Mouse (Mus musculus) megakaryocyte progenitor cell, adult 5-6 weeks (primary cell): ENCODE measurements at regions not wholly inside any gene's neighbourhood (a gene's known extent, or its start where the extent isn't known, plus 50 kb on each side); places are given as distances from the start of the nearest gene placed in this dataset.

Experiments used
- ATAC-seq: replicated peaks from 2 replicates; pipeline ENCODE4 v1.8.0; 2016; ENCODE audit warnings: mild to moderate bottlenecking, moderate TSS enrichment, inconsistent platforms; ENCODE audit not compliant: poor library complexity

DNA sequence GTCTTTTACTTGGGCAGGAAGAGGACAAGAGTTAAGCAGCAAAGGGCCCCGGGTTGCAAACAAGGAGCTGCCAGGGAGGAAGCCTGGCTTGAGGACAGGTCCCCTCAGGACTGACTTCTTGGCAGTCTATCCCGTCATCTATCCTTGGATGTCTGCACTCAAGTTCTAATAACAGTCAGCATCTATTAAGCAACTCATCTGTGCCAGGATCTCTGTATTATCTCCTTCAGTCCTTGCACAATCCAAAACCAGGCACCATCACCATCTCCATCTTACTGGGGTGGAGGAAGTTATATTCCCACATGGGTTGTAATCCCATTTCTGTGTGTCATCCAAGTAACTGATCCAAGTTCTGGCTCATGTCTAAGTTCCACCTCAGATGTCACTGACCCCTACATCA is 87.1 kb upstream of the Lifr start:
- no peak for ATAC-seq

DNA sequence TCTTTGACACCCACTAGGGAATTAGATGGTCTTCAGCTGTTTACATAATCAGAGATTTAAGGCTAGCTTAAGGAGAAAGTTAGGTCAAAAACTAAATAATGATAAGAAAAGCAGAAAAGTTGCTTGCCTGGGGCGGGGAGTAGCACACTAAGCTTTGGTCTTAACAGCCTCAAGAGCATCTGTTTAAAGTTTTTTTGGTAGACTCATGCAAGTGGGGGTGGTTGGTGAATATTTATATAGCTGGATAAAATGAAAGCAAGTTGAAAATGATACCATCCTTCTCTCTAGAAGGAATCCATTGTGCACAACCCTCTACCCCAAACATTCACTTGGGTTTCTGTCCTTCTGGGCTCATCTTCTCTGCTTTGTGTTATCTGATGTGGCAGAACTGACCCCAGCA is 85.3 kb upstream of the Lifr start:
- no peak for ATAC-seq

DNA sequence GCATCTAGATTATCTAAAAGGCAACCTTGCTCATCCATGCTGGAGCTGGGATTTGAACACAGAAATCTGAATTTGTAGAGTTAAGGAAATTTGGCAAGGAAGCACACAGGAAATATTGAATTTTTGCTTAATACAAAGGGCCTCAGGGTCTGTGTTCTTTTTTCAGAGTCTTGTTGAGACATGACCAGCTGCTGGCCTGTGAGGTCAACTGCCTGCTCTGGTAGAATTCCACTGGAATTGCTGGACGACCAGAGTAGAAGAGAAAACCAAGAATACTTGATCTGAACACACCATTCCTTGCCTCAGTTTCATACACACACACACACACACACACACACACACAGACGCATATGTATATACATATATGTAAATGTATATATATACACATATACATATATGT is 84.1 kb upstream of the Lifr start:
- no peak for ATAC-seq

DNA sequence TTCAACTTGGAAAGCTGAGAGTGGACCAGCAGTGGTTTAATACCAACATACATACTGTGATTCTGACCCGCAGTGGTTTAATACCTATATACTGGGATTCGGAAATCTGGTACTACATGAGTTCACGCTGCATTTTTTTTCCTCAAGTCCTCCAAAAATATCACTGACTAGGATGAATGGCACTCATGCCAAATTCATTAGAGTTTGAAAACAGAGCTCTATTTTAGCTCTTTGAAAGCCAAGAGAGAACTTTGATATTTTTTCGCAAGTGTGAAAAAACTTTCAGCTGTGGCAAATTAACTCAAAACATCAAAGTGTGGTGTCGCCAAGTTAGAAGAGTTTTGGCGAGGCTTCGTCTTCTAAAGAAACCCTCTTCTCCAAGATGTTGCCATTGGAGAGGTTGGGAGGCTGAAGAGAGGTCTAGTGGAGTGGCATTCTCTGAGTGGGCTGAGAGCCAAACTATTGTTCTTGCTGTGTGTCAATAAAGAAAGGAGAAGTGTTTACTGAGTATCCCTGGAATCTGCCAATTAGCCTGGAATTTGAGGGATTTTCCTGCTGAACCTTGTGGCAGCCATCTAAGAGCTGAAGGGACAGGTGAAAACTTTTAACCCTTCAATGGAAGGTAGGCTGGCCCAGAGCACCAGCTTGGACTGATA is 81.6 kb upstream of the Lifr start:
- ATAC-seq = no peak

DNA sequence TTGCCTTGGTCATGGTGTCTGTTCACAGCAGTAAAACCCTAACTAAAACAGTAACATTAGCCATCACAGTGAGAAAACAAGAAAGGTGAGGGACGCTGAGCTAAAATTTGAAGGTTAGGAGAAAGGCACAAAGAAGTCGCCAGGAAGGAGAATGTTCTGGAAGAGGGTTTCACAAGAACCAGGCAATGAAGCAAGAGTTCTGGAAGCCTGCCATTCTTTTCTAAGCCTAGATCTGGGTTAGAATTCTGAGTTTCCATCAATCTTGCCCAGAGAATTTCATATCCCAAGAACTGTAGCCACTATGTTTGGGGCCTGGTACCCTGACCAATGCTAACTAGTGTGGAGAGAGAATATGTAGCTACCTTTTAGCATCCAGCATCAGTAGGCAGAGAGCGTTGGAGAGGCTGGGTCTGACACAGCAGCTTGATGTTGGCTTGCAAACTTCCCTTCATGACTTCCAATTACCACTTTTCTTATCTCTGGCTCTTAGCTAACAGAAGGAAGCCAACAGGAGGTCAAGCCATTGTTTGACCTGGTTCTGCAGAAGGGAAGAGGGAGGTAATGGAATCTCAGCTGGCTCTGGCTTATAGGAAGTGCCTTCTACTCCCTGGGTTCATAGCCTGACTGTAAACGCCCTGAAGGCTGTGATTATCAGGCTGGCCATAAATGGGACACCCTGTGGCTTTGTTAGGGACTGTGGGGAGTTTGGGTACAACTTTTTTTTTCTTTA is 79.3 kb upstream of the Lifr start:
- no peak for ATAC-seq

DNA sequence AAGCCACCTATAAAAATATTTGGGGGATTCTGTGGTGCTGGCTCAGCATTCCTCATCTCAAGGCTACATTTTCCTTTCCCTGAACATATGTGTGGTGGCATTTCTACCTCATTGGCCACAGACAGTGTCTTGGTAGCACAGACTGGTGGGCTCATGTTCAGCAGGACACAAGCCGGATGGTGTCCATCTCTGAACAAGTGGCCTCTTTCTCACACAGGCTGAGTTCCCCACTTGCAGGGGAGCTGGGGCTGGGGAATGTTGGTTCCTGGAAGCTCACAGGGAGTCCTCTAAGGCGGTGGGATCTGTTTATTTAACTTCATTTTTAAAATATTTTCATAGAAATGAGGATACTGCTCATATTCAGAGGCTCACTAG is 78.7 kb upstream of the Lifr start:
- no peak for ATAC-seq

DNA sequence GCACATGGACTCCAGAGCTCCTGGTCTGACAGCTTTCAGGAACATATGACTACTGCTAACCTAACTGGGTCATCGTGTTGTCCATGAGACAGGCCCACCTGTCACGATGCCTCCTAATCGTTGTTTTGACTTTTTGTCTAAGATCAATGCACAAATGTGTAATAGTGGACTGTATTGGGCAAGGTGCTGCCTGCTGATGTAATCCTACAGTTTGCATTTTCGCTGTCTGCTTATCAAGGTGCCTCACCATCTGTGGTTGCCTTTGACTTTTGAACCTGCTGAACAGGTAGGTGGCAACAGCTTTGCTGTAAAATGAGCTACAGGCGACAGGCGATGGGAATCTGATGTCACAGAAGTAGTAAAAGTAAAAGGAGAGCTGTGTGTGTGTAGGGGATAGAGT is 78.0 kb upstream of the Lifr start:
- no peak for ATAC-seq

DNA sequence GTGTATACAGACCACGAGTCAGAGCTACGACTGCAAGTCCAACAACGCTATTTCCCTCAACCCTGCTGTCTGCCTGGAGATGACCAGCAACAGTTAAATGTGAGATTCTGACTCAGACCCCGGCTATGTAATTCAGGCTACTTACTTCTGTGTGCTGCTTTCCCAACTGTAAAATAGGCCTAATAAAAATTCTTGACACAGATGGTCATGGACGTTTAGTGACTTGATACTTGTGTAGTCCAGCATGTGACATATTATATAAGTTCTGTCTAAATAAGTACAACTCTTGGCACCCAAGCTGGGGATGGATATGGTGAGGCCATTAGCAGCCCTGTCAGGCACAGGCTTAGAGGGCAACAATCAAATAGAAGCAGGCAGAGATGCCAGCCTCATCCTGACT is 77.4 kb upstream of the Lifr start:
- ATAC-seq = no peak

DNA sequence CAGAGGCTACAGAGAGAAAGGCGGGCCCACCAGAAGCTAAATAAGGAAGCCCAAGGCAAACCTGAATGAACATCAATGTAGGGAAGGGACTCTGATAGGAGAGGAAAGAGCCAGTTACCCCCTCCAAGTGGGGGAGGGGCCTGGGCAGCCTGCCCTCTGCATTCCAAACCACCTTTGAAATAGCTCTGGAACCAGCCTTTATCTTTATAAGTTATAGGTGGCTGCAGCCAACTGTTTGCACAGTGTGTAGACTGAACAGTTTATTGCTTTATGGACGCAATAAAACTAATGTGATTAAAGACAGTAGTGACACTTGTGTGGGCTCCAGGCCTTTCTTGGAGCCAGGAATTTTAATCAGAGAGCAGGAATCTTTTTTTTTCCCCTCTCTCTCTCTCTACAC is 75.4 kb upstream of the Lifr start:
- no peak for ATAC-seq

DNA sequence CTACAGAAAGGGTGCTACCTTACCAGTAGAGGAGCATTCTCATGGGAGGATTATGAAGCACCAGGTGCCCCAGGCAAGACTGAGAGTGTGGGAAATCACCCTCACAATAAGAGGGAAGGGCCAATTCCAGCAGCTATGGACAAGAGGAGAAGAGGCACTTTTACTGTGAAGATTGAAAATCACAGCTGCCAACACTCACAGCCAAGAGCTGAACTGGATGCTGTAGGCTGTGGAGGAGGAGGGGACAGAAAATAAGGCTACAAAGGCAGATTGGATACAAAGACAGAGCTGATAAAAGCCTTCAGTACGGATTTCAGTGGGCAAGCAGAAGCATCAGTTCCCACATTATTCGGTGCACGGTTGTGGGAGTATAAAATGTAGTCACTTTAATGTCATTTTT is 74.4 kb upstream of the Lifr start:
- no peak for ATAC-seq

DNA sequence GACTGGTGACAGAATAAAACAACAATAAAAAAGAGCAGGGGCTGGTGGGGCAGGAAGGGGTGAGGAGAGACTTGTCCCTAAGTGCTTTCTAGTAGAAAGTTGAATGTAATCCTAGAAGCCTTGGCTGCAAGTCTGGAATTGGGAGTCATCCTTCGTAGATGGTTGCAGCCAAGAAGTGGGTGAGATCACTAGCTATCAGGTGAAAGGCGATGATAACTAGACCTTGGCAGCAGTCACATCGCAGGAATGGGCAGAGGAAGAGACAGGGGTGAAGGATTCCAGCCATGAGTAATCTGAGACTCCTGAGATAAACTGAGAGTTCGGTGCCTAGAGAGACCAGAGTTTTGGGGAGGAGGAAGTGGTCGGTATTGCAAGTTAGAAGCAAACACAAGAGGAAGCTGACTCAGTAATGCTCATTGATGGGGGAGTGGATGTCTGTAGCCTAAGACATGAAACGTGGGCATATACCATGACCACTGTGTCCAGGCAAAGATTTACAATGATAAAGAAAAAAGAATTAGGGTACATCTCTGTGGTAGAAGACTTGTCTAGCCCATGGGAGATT is 73.1 kb upstream of the Lifr start:
- ATAC-seq = peak; percentile 46; the same call in 1 of the 2 replicates

DNA sequence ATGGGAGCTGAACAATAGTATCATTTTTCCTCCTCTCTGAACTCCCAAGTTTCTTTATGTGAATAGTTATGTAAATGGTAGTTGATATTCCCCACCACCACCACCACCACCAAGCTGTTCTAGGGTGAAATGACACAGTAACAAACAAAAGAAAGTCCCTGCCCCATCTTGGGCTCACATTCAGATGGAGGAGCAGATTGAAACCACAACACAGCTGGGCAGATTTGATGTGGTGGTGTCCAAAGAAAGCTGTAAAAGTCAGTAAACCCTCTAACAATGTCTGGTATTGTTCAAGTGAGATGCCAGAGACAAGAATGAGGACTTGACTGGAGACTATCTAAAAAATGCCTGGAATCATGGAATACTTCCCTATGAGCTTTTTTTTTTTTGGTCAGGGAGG is 67.8 kb upstream of the Lifr start:
- ATAC-seq = no peak

DNA sequence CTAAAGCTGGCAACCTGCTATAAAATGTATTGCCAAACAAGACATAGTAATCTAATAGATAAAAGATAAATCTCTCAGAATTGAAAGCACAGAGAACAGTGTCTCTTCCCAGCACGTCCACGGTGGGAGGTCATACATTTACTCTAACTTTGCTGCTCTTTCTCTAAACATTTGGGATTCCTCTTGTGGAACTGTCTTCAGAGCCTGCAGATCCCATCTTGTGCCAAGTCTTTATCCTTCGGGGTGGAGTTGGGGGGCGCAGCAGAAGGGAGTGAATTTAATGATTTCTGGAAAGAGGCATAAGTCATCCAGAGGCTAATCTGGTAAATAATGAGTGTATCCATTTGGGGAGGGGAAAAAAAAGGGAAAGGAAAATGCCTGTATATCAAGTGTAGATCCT is 65.2 kb upstream of the Lifr start:
- no peak for ATAC-seq

DNA sequence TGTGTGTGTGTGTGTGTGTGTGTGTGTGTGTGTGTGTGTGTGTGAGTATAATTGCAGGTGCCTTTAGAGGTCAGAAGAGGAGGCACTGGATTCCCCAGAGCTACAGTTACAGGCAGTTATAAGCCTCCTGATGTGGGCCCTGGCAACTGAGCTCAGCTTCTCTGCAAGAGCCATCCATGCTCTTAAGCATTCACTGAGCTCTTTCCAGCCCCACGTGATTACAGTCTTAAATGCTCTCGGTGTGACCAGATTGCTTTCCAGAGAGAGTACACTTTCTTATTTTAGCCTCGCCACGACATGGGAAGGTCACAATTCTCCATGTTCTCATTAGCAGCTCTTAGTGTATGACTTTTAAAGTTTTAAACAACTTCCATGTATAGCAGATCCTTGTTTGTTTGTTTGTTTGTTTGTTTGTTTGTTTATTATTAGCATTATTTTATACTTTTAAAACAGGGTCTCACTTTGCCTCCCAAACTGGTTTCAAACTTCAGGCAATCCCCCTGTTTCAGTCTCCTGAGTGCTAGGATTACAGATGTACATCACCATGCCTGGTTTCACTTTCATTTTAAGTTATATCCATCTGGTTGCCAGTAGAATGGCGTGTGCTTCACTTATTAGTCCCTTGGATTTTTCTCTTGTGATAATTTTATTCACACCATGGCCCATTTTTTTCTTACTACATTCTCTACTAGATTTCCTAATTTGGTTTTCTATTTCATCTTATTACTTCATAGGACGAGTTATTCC is 58.9 kb upstream of the Lifr start:
- no peak for ATAC-seq

DNA sequence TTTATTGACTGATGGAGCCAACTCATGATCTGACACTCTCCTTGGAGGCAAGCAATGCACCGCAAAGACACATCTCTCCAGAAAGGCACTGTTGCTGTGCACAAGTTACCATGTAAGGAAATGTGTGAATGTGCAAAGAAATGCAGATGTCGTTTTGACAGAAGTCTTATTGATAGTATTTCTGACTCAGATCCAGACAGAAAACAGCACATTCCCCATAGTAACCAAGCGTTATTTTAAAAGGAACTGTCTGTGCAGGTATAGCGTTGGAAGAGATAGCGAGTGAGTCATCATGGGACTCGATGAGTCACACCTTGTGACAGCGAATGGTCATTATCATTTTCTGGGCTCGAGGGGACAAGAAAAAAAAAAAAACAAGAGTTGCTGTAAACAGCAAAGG is 52.9 kb upstream of the Lifr start:
- no peak for ATAC-seq

DNA sequence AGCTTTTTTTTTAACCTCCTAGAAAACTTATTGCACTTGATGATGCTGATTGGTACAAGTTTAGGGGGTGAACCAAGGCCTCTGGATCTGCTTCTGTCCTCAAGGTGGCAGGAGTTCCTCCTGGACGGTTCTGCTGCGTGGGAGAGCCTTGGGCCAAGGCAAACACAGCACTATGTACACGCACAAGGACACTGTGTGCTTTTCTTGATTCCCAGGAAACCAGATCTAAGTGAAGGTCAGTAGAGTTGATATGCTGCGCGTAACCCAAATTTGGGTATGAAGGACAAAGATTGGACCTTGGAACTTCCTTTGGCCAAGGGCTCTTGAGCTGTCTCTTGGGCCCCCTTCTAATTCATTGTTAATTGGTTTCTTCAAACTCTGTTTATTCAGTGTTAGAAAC is 51.3 kb upstream of the Lifr start:
- no peak for ATAC-seq

DNA sequence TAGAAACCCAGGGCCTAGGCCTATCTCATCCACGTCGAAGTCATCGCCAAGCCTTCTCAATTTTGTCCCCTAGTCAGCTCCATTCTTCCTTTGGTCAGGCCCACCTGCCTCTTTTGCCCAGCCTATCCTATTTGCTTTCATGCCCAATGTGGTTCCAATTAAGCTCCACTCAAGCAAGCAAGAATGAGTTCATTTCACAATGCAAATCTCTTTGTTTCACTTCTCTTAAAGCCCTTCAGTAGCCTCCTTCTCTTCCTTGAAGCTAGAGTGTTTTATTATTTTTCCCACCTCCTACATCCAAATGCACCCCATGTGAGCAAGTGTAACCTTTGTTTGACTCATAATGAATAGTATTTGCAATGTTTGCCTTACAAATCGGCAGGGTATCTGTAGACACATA is 50.6 kb upstream of the Lifr start:
- ATAC-seq = no peak
